Mouse (Mus musculus) layer of hippocampus, postnatal 25 days (tissue): ENCODE data around the gene Slc50a1. TPM values are rescaled to one million over a fixed set of nuclear protein-coding genes. Genes with fewer than 3 reads are reported as not detected.

Source experiments
- DNase-seq, 2 experiments: peaks; one replicate each; pipeline ENCODE4 v3.0.0; 2022; ENCODE audit warnings: mixed read lengths in 2 of 2, low spot score in 1 of 2; ENCODE audit errors: extremely low spot score in 1 of 2
- total RNA-seq, 2 experiments: library from RNA; stranded (reverse); gene quantifications; 2 replicates each; pipeline ENCODE4 v1.2.3; 2021

Gene Slc50a1
- total RNA-seq, 2 experiments from 2014 or later, result 39.5 to 49.3 TPM

DNA sequence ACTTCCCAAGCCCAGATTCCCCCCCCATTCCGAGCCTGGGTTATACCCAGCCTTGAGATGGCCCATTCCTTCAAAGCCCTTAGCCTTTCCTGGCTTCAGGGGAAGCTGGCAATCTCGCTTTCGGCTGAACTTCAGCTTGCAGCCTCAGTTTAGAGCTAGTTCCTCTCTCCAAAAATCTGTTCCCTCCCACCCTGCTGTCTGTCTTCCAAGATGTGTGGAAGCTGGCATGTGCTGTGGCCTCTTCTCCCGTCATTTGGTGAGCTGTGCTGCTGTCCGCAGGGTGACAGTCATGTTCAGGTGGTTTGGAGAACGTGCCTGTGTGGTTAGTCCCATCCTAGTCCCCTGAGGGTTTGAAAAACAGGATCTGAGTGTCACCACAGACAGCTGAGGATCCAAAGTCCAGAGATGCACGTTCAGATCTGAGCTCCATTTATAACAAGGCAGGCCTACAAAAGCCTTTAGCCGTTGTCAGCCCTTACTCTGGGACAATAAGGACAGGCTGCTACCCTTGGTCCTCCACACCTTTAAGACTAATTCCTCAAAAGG lies 25.4 kb upstream of the Slc50a1 start:
- no peak for DNase-seq

DNA sequence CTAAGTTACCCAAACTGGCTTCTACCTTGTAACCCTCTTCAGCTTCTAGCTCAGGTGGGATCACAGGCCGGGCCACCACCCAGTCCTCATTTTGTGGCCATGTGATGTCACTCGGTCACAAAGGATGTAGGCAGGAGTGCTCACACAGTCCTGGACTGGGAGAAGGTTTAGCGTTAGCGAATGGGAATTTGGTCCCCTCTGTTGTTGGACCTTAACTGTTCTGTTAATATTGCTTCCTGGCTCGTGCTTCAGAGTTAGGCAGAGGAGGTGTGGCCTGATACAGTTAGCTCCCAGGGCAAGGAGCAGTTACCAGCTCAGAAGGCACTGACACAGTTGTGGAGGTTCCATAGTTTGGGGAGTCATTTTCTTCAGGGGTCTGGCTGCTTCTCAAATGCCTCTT lies 23.8 kb upstream of the Slc50a1 start:
- no peak for DNase-seq

DNA sequence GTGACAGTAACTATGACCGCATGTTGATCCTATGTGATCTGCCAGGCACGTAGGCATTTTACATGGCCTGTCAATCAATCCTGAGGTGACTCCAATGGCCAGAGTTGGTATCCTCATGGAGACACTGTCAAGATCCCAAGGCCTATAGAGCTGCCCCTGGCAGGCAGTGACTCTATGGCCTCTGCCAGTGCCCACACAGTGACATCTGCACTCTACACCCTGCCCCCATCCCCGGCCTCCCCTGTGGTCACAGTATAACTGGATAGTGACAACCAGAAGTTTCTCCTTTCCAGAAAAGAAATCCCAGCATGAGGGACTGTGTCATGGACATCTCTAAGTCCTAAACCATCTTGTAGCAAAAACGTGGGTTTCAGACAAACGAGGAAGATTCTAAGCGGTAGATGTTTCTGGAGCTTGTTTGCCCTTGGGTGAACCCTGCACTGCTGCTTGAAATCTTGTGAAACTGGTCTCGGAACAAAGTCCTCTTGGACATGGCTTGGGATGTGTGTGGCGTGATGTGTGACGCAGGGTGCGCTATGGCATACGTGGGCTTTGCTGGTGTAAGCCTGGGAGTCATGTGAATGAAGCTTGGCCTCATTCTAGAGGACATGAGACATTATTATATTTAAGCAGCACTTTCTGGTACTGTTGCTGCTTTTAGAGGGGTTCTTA lies 23.0 kb upstream of the Slc50a1 start:
- DNase-seq, result no peak

DNA sequence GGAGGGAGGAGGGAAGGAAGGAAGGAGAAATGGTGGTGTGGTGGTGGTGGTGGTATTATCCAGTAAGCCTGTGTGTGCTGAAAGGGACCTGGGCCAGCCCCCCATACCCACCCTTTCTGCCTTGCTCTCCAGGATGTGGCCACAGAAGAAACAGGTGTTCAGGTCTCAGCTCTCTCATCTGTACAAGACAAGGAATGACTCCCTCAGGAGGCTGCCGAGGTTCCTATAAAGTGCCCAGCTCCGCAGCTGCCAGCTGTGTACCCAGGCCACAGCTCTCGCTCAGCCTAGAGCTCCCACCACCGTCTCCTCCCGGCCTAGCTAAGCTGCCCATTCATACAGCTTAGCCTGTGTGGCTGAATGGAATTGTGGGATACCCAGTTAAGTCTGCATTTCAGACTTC lies 21.9 kb upstream of the Slc50a1 start:
- no peak for DNase-seq

DNA sequence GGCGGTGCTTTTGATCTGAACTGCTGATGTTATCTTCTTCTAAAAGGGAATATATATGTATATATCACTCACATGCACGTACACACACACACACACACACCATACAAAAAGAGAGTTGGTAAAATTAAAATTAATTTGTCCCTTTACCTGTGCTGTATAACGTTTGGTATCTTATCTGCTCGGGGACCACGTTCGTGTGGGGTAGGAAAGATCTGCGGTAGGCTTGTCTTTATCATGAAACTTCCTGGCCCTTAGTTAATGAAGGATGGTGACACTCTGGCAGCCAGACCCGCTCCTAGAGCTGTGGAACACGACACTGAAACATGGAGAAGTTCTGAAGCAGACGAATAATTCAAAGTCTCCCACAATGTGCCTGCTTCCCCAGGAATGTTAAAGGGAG lies 21.5 kb upstream of the Slc50a1 start:
- no peak for DNase-seq

GRCm38 (mm10) chr3:89288503-89288928 lies 18.1 kb upstream of the Slc50a1 start:
- no peak for DNase-seq

- no peak for DNase-seq
Observed at GRCm38 (mm10) chr3:89287286-89287685, 16.9 kb upstream of the Slc50a1 start.

GRCm38 (mm10) chr3:89285526-89285925 lies 15.2 kb upstream of the Slc50a1 start:
- DNase-seq, result no peak

GRCm38 (mm10) chr3:89284261-89284660 lies 13.9 kb upstream of the Slc50a1 start:
- no peak for DNase-seq

GRCm38 (mm10) chr3:89282291-89282643 lies 11.9 kb upstream of the Slc50a1 start:
- DNase-seq, result no peak

DNA sequence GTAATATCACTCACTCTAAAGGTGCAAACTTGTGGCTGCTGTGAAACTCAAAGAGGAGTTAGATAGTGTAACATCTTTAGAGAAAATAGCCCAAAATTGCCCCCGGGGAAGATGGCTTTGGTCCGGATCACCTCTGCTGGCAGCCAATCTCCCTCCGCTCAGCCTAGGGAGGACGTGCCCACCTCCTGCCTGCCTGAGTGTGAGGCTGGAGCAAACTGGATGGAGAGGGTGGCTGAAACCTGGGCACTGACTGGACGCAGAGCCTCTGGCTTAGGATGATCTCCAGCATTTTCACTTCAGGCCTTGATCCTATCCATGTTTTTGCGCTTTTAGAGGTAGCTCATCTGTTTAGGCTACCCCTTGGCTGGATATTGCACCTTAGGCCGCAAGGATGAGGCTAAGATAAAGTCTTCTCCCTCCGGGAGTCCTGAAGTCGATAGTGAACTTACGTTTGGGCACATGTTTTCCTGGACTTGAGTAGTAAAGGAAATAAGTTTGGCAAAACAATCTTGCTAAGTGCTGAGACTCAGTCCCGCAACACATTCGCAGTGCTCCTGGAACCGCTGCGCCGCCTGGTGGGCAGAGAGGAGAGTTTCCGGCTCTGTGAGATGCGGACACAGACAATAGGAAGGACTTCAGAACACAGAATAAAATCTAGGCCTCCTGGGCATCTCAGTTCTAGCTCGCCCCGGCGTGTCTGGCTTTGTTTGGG lies 11.4 kb upstream of the Slc50a1 start:
- DNase-seq, result peak; percentile 75 to 87

GRCm38 (mm10) chr3:89280606-89281511 lies 10.5 kb upstream of the Slc50a1 start, which contains the start of gene Efna1:
TSS of gene Efna1 (minus strand) at chr3:89281142.
- peak; percentile 33 to 36 for DNase-seq

- DNase-seq, result peak in 1 of 2 experiments; percentile 18
Observed at GRCm38 (mm10) chr3:89280050-89280605, 9.8 kb upstream of the Slc50a1 start.

DNA sequence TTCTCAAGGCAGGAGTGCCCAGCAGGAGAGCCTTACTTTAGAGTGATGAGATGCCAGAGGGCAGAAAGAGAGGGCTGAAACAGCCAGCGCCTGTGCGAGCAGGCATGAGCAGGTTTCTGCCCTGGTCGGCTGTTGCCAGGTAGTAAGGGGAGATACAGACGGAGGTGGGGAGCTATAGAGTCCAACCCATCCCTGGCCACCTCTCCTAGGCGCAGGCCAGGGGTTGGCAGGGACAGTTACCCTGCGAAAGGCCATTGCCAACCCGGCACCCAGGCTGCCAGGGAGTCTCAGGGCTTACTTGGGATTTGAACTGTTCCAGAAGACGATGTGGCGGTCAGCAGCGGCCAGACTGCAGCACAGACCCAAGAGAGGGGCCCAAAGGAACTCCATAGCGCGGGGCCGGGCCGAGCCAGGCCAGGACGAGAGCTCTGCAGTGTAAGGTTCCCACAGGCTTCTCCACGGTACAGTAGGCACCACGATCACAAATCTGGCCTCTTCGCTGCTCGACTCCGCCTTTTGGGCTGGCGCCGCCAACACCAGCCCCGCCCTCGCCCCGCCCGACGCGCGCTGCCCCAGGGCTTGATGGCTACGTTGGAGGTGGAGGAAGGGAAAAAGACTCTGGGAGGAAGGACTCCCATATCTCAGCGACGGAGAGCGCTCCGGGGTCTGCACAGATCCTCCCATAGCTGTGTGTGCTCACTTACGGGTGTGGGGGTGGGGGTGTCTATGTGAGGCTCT lies 9.0 kb upstream of the Slc50a1 start:
- DNase-seq, result peak; percentile 59 to 66

DNA sequence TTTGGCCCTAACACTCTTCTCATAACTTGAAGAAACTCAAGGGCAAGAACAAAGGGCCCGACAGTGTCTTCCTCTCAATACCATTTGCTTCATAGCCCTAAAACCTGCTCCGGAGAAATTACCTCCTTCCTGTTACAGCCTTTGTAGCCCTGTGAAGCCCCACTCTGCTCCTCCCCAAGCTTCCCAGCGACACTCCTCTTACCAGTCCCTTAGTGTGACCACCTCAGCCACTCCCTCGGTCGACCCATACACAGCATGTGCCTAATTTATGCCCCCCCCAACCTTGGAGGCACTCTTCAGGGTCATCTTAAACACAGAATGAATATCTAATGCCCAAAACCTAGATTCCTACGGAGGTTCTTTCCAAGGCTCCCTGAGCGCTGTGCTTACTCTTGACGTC lies 8.3 kb upstream of the Slc50a1 start:
- DNase-seq, result no peak

DNA sequence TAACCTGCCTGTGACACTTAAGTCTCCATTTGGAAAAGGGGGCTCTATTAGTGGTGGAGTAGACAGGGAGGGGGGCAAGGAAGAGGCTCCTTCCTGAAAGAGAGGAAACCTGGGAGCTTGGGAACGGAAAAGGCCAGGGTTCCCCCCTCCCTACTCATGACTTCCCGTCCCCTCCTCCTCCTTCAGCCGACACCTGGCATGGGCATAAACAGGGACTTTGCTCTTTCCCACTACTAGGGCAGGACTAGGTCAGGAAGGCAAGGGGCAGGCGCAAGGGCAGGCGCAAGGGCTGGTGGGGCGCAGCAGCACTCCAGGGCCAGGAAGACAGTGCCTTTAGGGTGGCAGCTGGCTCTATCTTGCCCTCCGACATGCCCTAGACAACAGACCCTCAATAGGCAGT lies 7.7 kb upstream of the Slc50a1 start:
- DNase-seq, result no peak

- peak in 1 of 2 experiments; percentile 19 for DNase-seq
Observed at GRCm38 (mm10) chr3:89277281-89278021, 7.1 kb upstream of the Slc50a1 start.

GRCm38 (mm10) chr3:89276061-89276460 lies 5.7 kb upstream of the Slc50a1 start:
- DNase-seq, result no peak

GRCm38 (mm10) chr3:89271760-89272159 lies 1.4 kb upstream of the Slc50a1 start:
- no peak for DNase-seq
